Mouse (Mus musculus) lung, postnatal 0 days (tissue): ENCODE results near the gene Patj. TPM values are rescaled to one million over a fixed set of nuclear protein-coding genes. Genes with fewer than 3 reads are reported as not detected.

ENCODE experiments used
- ATAC-seq: fragments of 200-750 bp; cut with Nextera tagmentation; 2 replicates; pipeline ENCODE4 v1.8.0; 2017; ENCODE audit warnings: moderate library complexity
- DNase-seq: peaks from one replicate; pipeline ENCODE4 v3.0.0-alpha.2; 2016; ENCODE audit warnings: low spot score
- H3K27ac ChIP-seq: fragments of 300-500 bp; sonication (generic); 2 replicates; pipeline ENCODE4 v1.5.1; 2014; ENCODE audit warnings: antibody characterized with exemption, mild to moderate bottlenecking, low read length, mixed read lengths
- H3K27me3 ChIP-seq: fragments of 300-500 bp; sonication (generic); replicated peaks from 2 replicates; pipeline ENCODE4 v1.6.1; 2014; ENCODE audit warnings: low read length, mixed read lengths; ENCODE audit not compliant: insufficient read depth
- H3K36me3 ChIP-seq: fragments of 300-500 bp; sonication (generic); 2 replicates; pipeline ENCODE4 v1.6.1; 2014; ENCODE audit warnings: low read length, mixed read lengths; ENCODE audit not compliant: insufficient read depth
- H3K4me1 ChIP-seq: fragments of 300-500 bp; sonication (generic); 2 replicates; pipeline ENCODE4 v1.6.1; 2014; ENCODE audit warnings: antibody characterized with exemption, low read depth, low read length, mixed read lengths; ENCODE audit not compliant: insufficient read depth
- H3K4me2 ChIP-seq: fragments of 300-500 bp; sonication (generic); replicated peaks from 2 replicates; pipeline ENCODE4 v1.6.1; 2014; ENCODE audit warnings: low read depth, mild to moderate bottlenecking, low read length, moderate library complexity, mixed read lengths
- H3K4me3 ChIP-seq: fragments of 300-500 bp; sonication (generic); 2 replicates; pipeline ENCODE4 v1.5.1; 2014; ENCODE audit warnings: low read depth, low read length
- H3K9ac ChIP-seq: fragments of 300-500 bp; sonication (generic); replicated peaks from 2 replicates; pipeline ENCODE4 v1.6.1; 2014; ENCODE audit warnings: low read depth, mild to moderate bottlenecking
- H3K9me3 ChIP-seq: fragments of 300-500 bp; sonication (generic); 2 replicates; pipeline ENCODE4 v1.6.1; 2016; ENCODE audit warnings: low read length, mixed read lengths
- CTCF ChIP-seq: IDR thresholded peaks from 2 replicates; pipeline ENCODE4 v1.5.1; 2016; ENCODE audit warnings: antibody characterized with exemption, mild to moderate bottlenecking
- EP300 ChIP-seq: IDR thresholded peaks from 2 replicates; pipeline ENCODE4 v1.6.1; 2016; ENCODE audit warnings: antibody characterized with exemption, mild to moderate bottlenecking, control low read depth
- WGBS: fragments of 180-500 bp; shearing (Covaris S2); extraction: QIAGEN DNeasy Blood & Tissue Kit; methylation state at CpG from one replicate; pipeline ENCODE4 v1.1.7; 2014; 5-methylcytosine and 5-hydroxymethylcytosine counted together
- polyA plus RNA-seq: library from polyadenylated mRNA; unstranded; fragments of >200 nt; fragmentation: Nextera tagmentation; extraction: Ambion mirVana; gene quantifications from 2 replicates; pipeline ENCODE4 v1.2.1, GENCODE M21; 2015

Patj gene
- polyA plus RNA-seq, 1 experiment from 2014 or later: 13.4 TPM

DNA sequence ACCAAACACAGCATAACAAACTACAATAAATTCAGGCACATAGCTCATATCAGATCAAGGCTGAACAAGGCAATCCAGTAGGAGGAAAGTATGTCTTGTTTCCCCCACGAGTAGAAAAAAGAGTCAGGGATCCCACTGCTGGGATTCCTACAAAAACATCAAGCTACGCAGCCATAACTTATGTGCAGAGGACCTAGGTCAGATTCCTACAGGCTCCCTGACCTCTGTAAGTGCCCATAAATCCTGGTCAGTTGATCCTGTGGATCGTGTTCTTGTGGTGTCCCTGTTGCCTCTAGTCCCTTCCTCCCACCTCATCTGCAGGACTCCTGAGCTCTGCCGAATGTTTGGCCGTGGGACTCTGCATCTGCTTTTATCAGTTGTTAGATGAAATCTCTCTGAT lies 10.5 kb upstream of the Patj start:
- 45% methylated on average over 5 of the region's 5 CpGs for WGBS

DNA sequence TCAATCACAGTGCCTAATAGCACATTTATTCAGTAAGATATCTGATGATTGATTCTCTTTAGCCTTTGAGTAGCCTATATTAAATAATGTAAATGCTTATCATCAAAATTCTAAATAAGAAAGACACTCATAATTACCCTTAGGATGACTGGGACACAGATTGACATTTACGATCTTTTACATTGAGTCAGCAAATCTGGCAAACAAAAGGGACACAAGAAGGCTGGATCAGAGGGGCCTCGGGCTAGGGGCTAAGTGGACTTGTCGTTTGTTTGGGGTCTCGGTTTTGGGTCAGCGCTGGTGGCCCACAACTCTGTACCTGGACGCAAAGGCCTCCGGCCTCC lies 267 bp upstream of the Patj start:
- ATAC-seq: no peak
- TF ChIP-seq CTCF (no peak), EP300 (no peak)
- Histone ChIP-seq H3K27ac (peak overlapping the region; percentile 96), H3K9ac (peak overlapping the region; percentile 97), H3K4me2 (peak overlapping the region; percentile 90), H3K9me3 (no peaks in the 10 kb centered on the region), H3K4me3 (peak overlapping the region; percentile 77), H3K27me3 (no peaks in the 10 kb centered on the region), H3K36me3 (no peaks in the 10 kb centered on the region), H3K4me1 (no peaks in the 10 kb centered on the region)
- WGBS: 6% methylated on average over 7 of the region's 7 CpGs
- DNase-seq: no peak

More for the DNA sequence above, 10.5 kb upstream of the Patj start:
- Histone ChIP-seq H3K9me3 (no peaks in the 10 kb centered on the region), H3K4me2 (no peak overlapping the region), H3K4me1 (no peaks in the 10 kb centered on the region; the same call in 1 of the 2 replicates), H3K9ac (no peak overlapping the region), H3K27me3 (no peaks in the 10 kb centered on the region), H3K36me3 (no peaks in the 10 kb centered on the region), H3K27ac (no peak overlapping the region), H3K4me3 (no peak overlapping the region)
- DNase-seq (no peak), ATAC-seq (no peak)
- TF ChIP-seq CTCF (no peak), EP300 (no peak)

DNA sequence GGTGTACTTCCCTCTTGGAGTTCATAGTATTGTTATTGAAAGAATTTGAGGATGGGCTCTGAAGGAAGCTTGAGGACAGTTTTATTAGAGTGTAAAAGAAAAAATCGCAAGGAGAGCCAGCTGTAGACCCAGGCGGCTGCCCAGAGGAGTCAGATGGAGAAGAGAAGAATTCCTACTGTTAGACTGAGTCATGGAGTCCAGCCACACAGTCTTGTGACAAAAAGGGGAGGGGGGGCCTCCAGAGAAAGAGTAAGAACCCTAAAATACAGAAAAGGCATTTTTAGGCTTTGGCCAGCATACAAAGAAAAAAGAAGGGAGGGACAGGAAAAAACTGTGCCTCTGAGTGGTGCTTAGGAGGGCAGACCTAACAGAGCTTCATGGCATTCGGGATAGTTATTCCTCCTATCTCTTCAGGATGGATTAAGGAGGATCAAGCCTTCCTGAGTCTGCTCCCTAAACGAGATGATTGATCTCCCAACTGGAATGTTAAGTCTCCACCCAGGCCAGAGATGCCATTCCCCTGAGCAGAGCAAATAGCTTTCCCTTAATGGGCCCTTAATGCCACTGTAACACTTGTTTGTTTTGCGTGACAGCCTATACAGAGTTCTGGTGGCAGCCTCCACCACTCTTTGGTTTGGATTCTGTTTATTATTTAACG lies 5.5 kb downstream of the Patj start:
- Histone ChIP-seq H3K27me3 (no peaks in the 10 kb centered on the region), H3K9me3 (no peaks in the 10 kb centered on the region), H3K4me3 (no peak overlapping the region), H3K4me1 (peaks cover 5% of the 10 kb centered on the region; the same call in 1 of the 2 replicates), H3K9ac (no peak overlapping the region), H3K27ac (peak overlapping the region; percentile 72), H3K4me2 (no peak overlapping the region), H3K36me3 (no peaks in the 10 kb centered on the region)
- DNase-seq (peak; percentile 54), ATAC-seq (peak; percentile 85)
- peak; percentile 11; the same call in 1 of the 2 replicates for TF ChIP-seq EP300
- TF ChIP-seq CTCF: no peak
- 30% methylated on average over 6 of the region's 6 CpGs for WGBS

DNA sequence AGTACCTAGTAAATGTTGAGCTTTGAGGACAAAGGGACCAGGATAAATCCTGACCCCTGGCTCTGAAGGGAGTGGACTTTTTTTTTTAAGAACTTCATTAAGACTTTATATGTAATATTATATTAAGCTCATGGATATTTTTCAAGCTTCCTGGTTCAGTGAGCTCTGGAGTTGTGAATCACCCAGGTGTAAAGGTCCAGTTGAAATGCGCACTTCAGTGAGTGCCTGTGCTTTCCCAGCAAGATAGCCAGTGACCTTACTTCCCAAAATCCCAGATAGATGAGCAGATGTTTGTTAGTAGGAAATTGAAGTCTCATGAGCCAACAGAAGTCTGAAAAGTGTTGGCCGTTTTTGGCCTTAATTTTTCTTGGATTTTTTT lies 6.0 kb downstream of the Patj start:
- Histone ChIP-seq H3K27me3 (no peaks in the 10 kb centered on the region), H3K4me2 (no peak overlapping the region), H3K36me3 (no peaks in the 10 kb centered on the region), H3K9ac (no peak overlapping the region), H3K9me3 (no peaks in the 10 kb centered on the region), H3K4me3 (no peak overlapping the region), H3K4me1 (peaks cover 5% of the 10 kb centered on the region; the same call in 1 of the 2 replicates), H3K27ac (peak overlapping the region; percentile 72; the same call in 1 of the 2 replicates)
- TF ChIP-seq EP300 (no peak), CTCF (no peak)
- DNase-seq: no peak
- peak; percentile 25; the same call in 1 of the 2 replicates for ATAC-seq
- WGBS: 38% methylated on average over 2 of the region's 2 CpGs

DNA sequence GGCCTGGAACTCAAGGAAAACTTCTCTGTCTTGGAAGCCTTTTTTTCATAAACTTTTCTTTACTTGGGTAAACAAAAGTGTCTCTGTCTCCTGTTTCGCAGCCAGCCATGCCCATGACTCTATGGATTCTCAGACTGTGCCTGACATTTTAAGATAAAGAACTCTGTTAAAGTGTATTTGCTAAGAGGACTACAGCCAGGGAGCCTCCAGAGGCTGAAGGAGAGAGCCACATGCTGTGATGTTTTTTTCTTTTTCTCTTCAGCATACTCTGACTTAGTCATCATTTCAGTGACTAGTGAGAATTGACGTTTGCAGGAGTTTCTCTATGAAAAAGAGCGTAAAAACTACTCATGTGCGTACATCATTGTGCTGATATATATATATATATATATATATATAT lies 7.9 kb downstream of the Patj start:
- Histone ChIP-seq H3K4me3 (no peak overlapping the region), H3K9ac (no peak overlapping the region), H3K27me3 (no peaks in the 10 kb centered on the region), H3K27ac (no peak overlapping the region), H3K4me1 (peaks cover 5% of the 10 kb centered on the region; the same call in 1 of the 2 replicates), H3K9me3 (no peaks in the 10 kb centered on the region), H3K4me2 (no peak overlapping the region), H3K36me3 (no peaks in the 10 kb centered on the region)
- 63% methylated on average over 4 of the region's 4 CpGs for WGBS
- DNase-seq (no peak), ATAC-seq (no peak)
- TF ChIP-seq EP300 (no peak), CTCF (no peak)

DNA sequence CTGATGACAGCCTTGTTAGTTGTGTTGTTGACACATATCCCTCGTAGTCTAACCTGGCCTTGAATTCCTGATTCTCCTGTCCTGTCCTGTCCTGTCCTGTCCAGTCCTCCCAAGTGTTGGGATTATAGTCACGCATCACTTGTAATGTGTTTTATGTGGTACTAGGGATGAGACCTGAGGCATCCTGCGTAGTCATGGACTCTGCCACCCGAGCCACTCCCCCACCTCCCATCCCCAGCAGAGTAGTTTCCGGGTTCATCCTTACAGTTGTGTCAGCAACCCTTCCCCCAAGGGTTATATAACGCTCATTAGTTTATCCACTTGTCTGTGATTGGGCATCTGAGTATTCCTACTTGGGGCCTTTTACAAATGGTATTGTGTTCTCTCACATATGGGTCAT lies 8.8 kb downstream of the Patj start:
- Histone ChIP-seq H3K4me3 (no peak overlapping the region), H3K9me3 (no peaks in the 10 kb centered on the region), H3K9ac (no peak overlapping the region), H3K4me2 (no peak overlapping the region), H3K27me3 (no peaks in the 10 kb centered on the region), H3K27ac (no peak overlapping the region), H3K4me1 (peaks cover 5% of the 10 kb centered on the region; the same call in 1 of the 2 replicates), H3K36me3 (no peaks in the 10 kb centered on the region)
- no peak for DNase-seq
- TF ChIP-seq CTCF: no peak
- TF ChIP-seq EP300: no peak
- ATAC-seq: no peak
- WGBS: 87% methylated on average over 6 of the region's 6 CpGs
